Mouse (Mus musculus) adrenal gland, postnatal 10 days (tissue): ENCODE data around the gene Bik. TPM values are rescaled to one million over a fixed set of nuclear protein-coding genes. Genes with fewer than 3 reads are reported as not detected.

Experiments
- DNase-seq: peaks from one replicate; pipeline ENCODE4 v3.0.0; 2021; ENCODE audit warnings: mixed read lengths
- microRNA-seq: library from miRNA; unstranded; fragments of <30 nt; microRNA quantifications from one replicate; pipeline ENCODE4 v1.2.0, GENCODE M21; 2021
- total RNA-seq, 2 experiments: library from RNA; stranded (reverse); gene quantifications; 2 replicates each; pipeline ENCODE4 v1.2.3; 2021

Gene Bik
- total RNA-seq, 2 experiments from 2014 or later, result 10.4 to 12.1 TPM

GRCm38 (mm10) chr15:83583419-83584156 is 56.9 kb downstream of the Bik start:
- peak; percentile 82 for DNase-seq

DNA sequence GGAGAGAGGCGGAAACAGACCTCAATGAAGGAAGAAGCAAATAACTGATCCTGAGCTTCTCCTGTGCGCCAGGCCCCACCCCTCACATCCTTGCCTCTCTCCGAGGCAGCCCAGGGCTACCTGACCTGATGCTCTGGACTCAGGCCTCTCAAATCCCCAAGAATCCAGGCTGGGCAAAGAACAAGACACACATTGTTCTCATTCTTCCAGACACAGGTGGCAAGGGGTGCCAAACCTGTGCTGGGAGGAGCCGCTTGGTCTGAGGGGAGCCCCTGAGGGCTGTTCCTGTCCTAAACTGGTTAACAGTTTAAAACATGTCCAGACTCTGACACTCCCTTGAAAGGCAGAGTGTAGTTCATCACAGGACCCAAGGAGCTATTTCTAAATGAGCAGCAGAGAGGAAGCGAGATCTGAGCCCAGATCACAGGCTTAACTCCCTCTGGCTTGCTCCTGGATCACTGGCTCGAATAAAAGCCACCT is 58.1 kb downstream of the Bik start:
- DNase-seq, result no peak

DNA sequence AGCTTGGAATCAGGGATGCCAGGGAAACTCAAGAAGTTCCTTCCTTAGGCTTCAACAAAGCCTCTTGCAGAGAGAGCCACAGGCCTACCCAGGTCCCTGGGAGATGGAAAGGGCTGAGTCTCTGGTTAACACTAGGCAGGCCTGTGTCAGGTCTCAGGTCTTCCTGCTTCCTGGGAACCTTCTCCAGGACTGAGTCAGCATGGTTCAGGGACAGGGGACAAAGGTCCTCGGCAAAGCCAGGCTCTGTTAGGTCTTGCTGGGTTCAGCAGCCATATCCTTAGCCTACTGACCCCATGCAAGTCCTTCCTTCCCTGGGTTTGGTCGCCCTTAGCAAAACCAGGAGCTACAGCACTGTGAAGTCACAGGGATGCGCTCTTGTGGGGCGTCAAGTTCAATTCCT is 64.2 kb downstream of the Bik start:
- DNase-seq, result no peak

- no peak for DNase-seq
These were observed 65.1 kb downstream of the Bik start for GRCm38 (mm10) chr15:83591758-83592157.

GRCm38 (mm10) chr15:83592260-83593188 is 65.9 kb downstream of the Bik start:
- DNase-seq, result no peak

DNA sequence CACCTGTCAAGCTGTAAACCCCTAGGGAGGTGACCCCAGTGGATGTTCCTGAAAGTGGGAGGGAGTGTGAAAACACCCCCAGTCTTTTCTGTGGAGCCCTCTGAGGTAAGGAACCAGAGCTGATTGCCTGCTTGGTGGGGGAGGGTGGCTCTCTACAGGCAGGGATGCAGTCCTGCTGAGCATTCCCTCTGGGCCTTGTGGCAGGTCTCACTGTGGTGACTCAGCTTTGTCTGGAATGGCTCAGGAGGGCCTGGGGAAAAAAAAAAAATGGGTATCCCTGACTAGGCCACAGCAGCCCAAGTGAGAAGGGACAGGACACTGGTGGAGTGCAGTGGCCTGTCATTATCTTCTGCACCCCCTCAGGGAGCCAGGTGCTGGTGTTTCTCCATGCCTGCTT is 66.5 kb downstream of the Bik start:
- DNase-seq, result peak; percentile 60

GRCm38 (mm10) chr15:83593702-83594512 is 67.2 kb downstream of the Bik start:
- no peak for DNase-seq

Small RNA genes within 50 kb of the gene (microRNA-seq; reads per million reads assigned to microRNA genes)
- gene Gm24575, result not detected

Other genes starting within 250 kb of the Bik start
- 10 to 100 TPM; 24.0 to 24.7 TPM for gene Arfgap3, start 176.6 kb upstream of the Bik start, total RNA-seq
- gene Pacsin2, start 62.3 kb upstream of the Bik start, total RNA-seq, result 10 to 100 TPM; 69.9 to 76.3 TPM
- gene Ttll1, start 16.0 kb upstream of the Bik start, total RNA-seq, result 1 to 10 TPM; 7.0 to 9.5 TPM
- 100 to 1,000 TPM; 298 to 316 TPM for gene Tspo, start 36.7 kb downstream of the Bik start, total RNA-seq
- 10 to 100 TPM; 43.1 to 49.3 TPM for gene Mcat, start 36.9 kb downstream of the Bik start, total RNA-seq
- gene Ttll12, start 68.3 kb downstream of the Bik start, total RNA-seq, result 10 to 100 TPM; 19.0 to 21.1 TPM
- 1 to 10 TPM; 5.5 to 9.4 TPM for gene Scube1, start 198.2 kb downstream of the Bik start, total RNA-seq